Mouse (Mus musculus): ENCODE data around the gene Gm7168. TPM values are rescaled to one million over a fixed set of nuclear protein-coding genes. Genes with fewer than 3 reads are reported as not detected.

Gm7168 gene
- not detected for total RNA-seq (2023)

DNA sequence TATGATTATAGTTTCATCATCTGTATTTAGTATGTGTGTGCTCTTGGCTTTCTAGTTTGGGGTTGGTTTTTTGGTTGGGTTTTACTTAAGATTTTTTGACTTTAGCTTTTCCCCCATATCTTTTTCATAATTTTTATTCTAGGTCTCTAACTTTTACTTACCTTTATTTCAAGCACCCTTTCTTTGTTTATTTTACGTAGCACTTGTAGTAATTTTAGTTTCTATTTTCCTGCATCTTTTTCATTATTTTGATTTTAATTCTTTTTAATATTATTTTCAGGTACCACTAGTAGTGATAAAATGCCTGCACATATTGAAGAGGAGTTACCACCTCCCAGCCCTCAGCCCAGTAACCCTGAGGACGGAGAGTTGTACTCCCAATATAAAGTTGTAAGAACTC is at the start of gene Gm7168:
TSS of gene Gm7168 (plus strand) at position 301 of the 400 bp plus-strand sequence.

Other genes with a start within 250 kb of the Gm7168 start
- gene Afdn, start 187.8 kb upstream of the Gm7168 start, total RNA-seq (2023): 10 to 100 TPM; 21.3 to 31.5 TPM
- gene Tcte2, start 186.5 kb upstream of the Gm7168 start, total RNA-seq (2023): under 1 TPM in 1 of 2 experiments, not detected in 1; 0.82 TPM
- gene Gm7356, start 55.3 kb downstream of the Gm7168 start, total RNA-seq (2023): not detected
- not detected for gene Gm7358, start 111.2 kb downstream of the Gm7168 start, total RNA-seq (2023)